Mouse (Mus musculus): ENCODE measurements around the gene Ccdc89.
A peak's percentile ranks its signal among the peaks of the same experiment; 100 is the strongest.

Gene Ccdc89

GRCm38 (mm10) chr7:90473511-90473910 lies 47.1 kb downstream of the Ccdc89 start:
- DNase-seq (ENCODE audit: low read depth): peak; percentile 74

- peak; percentile 99 for DNase-seq (ENCODE audit: low read depth)
Measured at GRCm38 (mm10) chr7:90475793-90476312, 49.5 kb downstream of the Ccdc89 start, which contains the start of gene Tmem126b. Gene Tmem126b, minus strand, starts transcription at chr7:90476001.

GRCm38 (mm10) chr7:90476313-90477245 lies 50.2 kb downstream of the Ccdc89 start, which contains the start of gene Dlg2:
Gene Dlg2, plus strand, starts transcription at chr7:90476672.
- peak; percentile 52 for DNase-seq (ENCODE audit: low read depth)

All from induced T-regulatory cell, adult 2 months (primary cell).